Comparison of ENCODE assay signal across 13 mouse cellular contexts in genomic region chr4:33786958-33787357, GRCm38 (mm10).
"Had no signal": no experiment of that assay in that cellular context is flagged by ENCODE, and none has a peak within 500 bp of the region (broad histone marks: within the 10 kb centered on the region; RNA-seq: fewer than 3 reads in every experiment).

No protein-coding gene starts in this region.

- DNase-seq: kidney, postnatal 14 days; lung, postnatal 14 days; midbrain, embryonic 14.5 days; thymus, postnatal 4 days had no signal

- H3K36me3 ChIP-seq: kidney, embryonic 15.5 days; limb, embryonic 15.5 days; lung, embryonic 15.5 days; midbrain, embryonic 10.5 days; neural tube, embryonic 15.5 days had no signal

- H3K4me3 ChIP-seq: kidney, embryonic 15.5 days; left cerebral cortex, adult 2 months; limb, embryonic 15.5 days; lung, embryonic 15.5 days; midbrain, embryonic 10.5 days; myocyte; neural tube, embryonic 15.5 days had no signal

- H3K4me1 ChIP-seq: limb, embryonic 15.5 days; lung, embryonic 15.5 days; neural tube, embryonic 15.5 days had no signal

- H3K9me3 ChIP-seq: kidney, embryonic 15.5 days; limb, embryonic 15.5 days; lung, embryonic 15.5 days; midbrain, embryonic 10.5 days; neural tube, embryonic 15.5 days had no signal

- H3K4me2 ChIP-seq: kidney, embryonic 15.5 days; limb, embryonic 15.5 days; lung, embryonic 15.5 days; neural tube, embryonic 15.5 days had no signal

- H3K9ac ChIP-seq: kidney, embryonic 15.5 days; limb, embryonic 15.5 days; lung, embryonic 15.5 days; neural tube, embryonic 15.5 days had no signal

- H3K27ac ChIP-seq: kidney, embryonic 15.5 days; left cerebral cortex, adult 2 months; limb, embryonic 15.5 days; lung, embryonic 15.5 days; macrophage; midbrain, embryonic 10.5 days; neural tube, embryonic 15.5 days; stomach, postnatal 0 days had no signal

- H3K27me3 ChIP-seq: kidney, embryonic 15.5 days; limb, embryonic 15.5 days; lung, embryonic 15.5 days; neural tube, embryonic 15.5 days had no signal
